Mouse (Mus musculus) gastrocnemius, postnatal 14 days (tissue): ENCODE results near the gene Fads6. TPM values are rescaled to one million over a fixed set of nuclear protein-coding genes. Genes with fewer than 3 reads are reported as not detected.

Experiments
- DNase-seq: peaks from one replicate; pipeline ENCODE4 v3.0.0; 2021; ENCODE audit warnings: mixed read lengths
- intact Hi-C: fragments of 180-260 bp; cut with DNase I; formaldehyde crosslinking; loops from one replicate; pipeline ENCODE4 v1.15.1; 2025; ENCODE audit warnings: low total_unique reads
- microRNA-seq, 2 experiments: library from miRNA; unstranded; fragments of <30 nt; microRNA quantifications; one replicate each; pipeline ENCODE4 v1.2.0; 2021
- total RNA-seq, 2 experiments: library from RNA; stranded (reverse); gene quantifications; 2 replicates each; pipeline ENCODE4 v1.2.3; 2021

Fads6 gene
- total RNA-seq, 2 experiments from 2014 or later: 1.6 to 1.7 TPM

- intact Hi-C loops: no loop called here
Observed at GRCm38 (mm10) chr11:115233526-115234290, 63.8 kb downstream of the Fads6 start.

GRCm38 (mm10) chr11:115232889-115233288 is 64.6 kb downstream of the Fads6 start:
- no peak for DNase-seq
- intact Hi-C loops: no loop called here

More at GRCm38 (mm10) chr11:115233526-115234290, 63.8 kb downstream of the Fads6 start:
- DNase-seq: no peak

- no peak for DNase-seq
- intact Hi-C loops: no loop called here
Observed at GRCm38 (mm10) chr11:115231924-115232323, 65.5 kb downstream of the Fads6 start.

GRCm38 (mm10) chr11:115231168-115231915 is 66.1 kb downstream of the Fads6 start:
- intact Hi-C loops: no loop called here
- DNase-seq: no peak

Small RNA genes within 50 kb of the gene (microRNA-seq; reads per million reads assigned to microRNA genes)
- gene Gm25837: 0 reads per million in 2 experiments

Other genes with a start within 250 kb of the Fads6 start
- 1 to 10 TPM in 1 of 2 experiments, not detected in 1; 3.1 TPM for gene Cd300ld3, start 249.3 kb downstream of the Fads6 start, total RNA-seq
- gene Cd300e, start 235.5 kb downstream of the Fads6 start, total RNA-seq: not detected
- gene Rab37, start 206.2 kb downstream of the Fads6 start, total RNA-seq: under 1 TPM; 0.62 TPM
- not detected for gene Cd300lf, start 163.7 kb downstream of the Fads6 start, total RNA-seq
- gene Slc9a3r1, start 134.3 kb downstream of the Fads6 start, total RNA-seq: 1 to 10 TPM; 4.9 to 5.9 TPM
- 1 to 10 TPM; 4.5 to 4.9 TPM for gene Tmem104, start 110.2 kb downstream of the Fads6 start, total RNA-seq
- 10 to 100 TPM; 13.1 to 14.0 TPM for gene Nat9, start 109.8 kb downstream of the Fads6 start, total RNA-seq
- gene Grin2c, start 30.4 kb downstream of the Fads6 start, total RNA-seq: not detected
- gene Fdxr, start 20.6 kb downstream of the Fads6 start, total RNA-seq: 1 to 10 TPM; 5.4 to 6.0 TPM
- gene Otop2, start 9.5 kb upstream of the Fads6 start, total RNA-seq: not detected
- gene Ush1g, start 24.4 kb upstream of the Fads6 start, total RNA-seq: under 1 TPM; 0.25 to 0.73 TPM
- not detected for gene Otop3, start 37.1 kb upstream of the Fads6 start, total RNA-seq
- 1 to 10 TPM; 2.9 to 4.3 TPM for gene Hid1, start 70.1 kb upstream of the Fads6 start, total RNA-seq
- gene Cdr2l, start 84.3 kb upstream of the Fads6 start, total RNA-seq: 1 to 10 TPM; 4.8 to 8.3 TPM
- 100 to 1,000 TPM; 103 to 107 TPM for gene Mrpl58, start 106.1 kb upstream of the Fads6 start, total RNA-seq
- 1,000 to 10,000 TPM; 1,042 to 1,140 TPM for gene Atp5h, start 122.3 kb upstream of the Fads6 start, total RNA-seq
- 10 to 100 TPM; 12.8 to 15.5 TPM for gene Kctd2, start 122.5 kb upstream of the Fads6 start, total RNA-seq
- not detected for gene Trim80, start 142.9 kb upstream of the Fads6 start, total RNA-seq
- gene Slc16a5, start 164.8 kb upstream of the Fads6 start, total RNA-seq: not detected
- gene Armc7, start 178.0 kb upstream of the Fads6 start, total RNA-seq: 1 to 10 TPM; 1.4 TPM
- 10 to 100 TPM; 11.9 to 15.1 TPM for gene Nt5c, start 194.2 kb upstream of the Fads6 start, total RNA-seq
- 10 to 100 TPM; 84.9 to 97.5 TPM for gene Jpt1, start 216.7 kb upstream of the Fads6 start, total RNA-seq
- 100 to 1,000 TPM; 121 to 143 TPM for gene Sumo2, start 238.6 kb upstream of the Fads6 start, total RNA-seq